Mouse (Mus musculus): Measurements from ENCODE around the gene Dapp1. TPM values are rescaled to one million over a fixed set of nuclear protein-coding genes. Genes with fewer than 3 reads are reported as not detected.

Dapp1 gene
- total RNA-seq, 2 experiments from 2014 or later, result 2.6 to 3.4 TPM

DNA sequence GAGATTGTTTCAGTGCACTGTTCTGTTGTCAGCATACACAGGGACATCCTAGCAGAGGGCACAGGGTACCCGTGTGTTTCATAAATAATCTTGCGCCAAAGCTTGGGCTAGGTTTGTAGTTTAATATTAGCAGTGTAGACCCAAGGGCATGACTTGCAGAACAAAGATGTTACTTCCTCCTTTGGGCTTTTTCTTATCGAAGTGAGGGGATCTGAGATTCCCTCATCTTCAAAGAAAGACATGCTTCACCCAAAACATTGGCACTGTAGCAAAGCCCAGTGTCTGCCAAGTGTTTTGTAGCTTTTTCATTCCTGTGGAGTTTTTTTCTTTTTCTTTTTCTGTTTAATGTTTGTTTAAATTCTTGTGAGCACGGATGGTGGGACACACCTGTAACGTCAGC, 83.7 kb downstream of the Dapp1 start:
- H3K27ac ChIP-seq, result no peak overlapping the region
- no peak for TF ChIP-seq CTCF (IDR thresholded peaks at IDR 0.05)
- intact Hi-C loops (cut with DNase I), result no loop called here
- H3K4me3 ChIP-seq, result no peak overlapping the region
- no peak for DNase-seq (ENCODE audit: extremely low spot score in 1 of 2, low spot score in 2 of 2)

DNA sequence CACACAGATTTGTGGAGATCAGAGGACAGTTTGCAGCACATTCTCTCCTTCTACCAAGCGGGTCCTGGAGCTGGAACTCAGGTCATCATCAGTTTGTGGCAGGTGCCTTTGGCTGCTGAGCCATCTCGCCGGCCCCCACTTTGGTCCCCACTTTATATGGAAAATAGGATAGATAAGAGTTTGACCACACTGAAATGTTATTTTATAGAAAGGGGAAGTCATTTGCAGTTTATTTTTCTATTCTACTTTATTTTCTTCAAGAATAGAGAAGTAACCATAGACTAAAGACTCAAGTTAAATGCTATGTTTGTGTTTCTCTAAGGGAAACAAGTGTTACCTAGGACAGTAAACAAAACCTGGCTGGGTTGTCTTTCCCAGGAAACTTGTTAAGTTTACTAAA, 84.5 kb downstream of the Dapp1 start:
- no peak for TF ChIP-seq CTCF (IDR thresholded peaks at IDR 0.05)
- DNase-seq (ENCODE audit: extremely low spot score in 1 of 2, low spot score in 2 of 2), result no peak
- intact Hi-C loops (cut with DNase I), result no loop called here
- Histone ChIP-seq H3K4me3 (no peak overlapping the region), H3K27ac (no peak overlapping the region)

DNA sequence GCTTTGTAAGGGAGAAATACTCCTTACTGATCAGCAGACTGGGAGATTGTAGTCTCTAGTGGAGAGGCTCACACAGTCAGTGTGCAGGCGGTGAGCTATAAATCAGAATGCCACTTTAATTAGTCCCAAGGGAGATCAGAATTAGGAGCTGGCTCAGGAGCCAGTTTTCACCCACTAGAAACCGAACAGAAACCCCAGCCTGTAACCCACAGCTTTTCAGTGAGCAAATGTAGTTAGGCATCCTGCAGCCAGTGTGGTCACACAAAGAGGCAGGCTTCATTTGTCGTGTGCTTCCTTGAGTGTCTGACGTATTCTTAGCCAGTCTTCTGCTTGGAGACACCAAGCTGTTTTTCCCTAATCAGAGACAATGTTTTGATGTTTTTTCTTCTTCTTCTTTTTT, 85.0 kb downstream of the Dapp1 start:
- Histone ChIP-seq H3K4me3 (no peak overlapping the region), H3K27ac (no peak overlapping the region)
- DNase-seq (ENCODE audit: extremely low spot score in 1 of 2, low spot score in 2 of 2), result no peak
- no peak for TF ChIP-seq CTCF (IDR thresholded peaks at IDR 0.05)
- intact Hi-C loops (cut with DNase I), result no loop called here

DNA sequence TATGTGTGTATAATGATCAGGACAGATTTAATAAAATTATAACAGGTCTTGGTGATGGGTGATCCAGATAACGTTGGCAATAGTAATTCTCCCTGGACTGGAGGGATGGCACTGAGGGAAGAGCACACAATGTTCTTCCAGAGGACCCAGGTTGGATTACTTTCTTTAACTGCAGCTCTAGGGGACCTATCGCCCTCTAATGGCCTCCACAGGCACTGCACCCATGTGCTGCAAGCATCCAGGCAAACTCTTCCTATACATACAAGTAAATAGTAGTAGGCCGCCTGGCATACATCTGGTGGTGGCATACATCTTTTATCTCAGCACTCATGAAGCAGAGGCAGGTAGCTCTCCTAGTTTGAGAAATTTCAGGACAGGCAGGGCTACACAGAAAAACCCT, 86.1 kb downstream of the Dapp1 start:
- intact Hi-C loops (cut with DNase I), result no loop called here
- no peak for DNase-seq (ENCODE audit: extremely low spot score in 1 of 2, low spot score in 2 of 2)
- TF ChIP-seq CTCF (IDR thresholded peaks at IDR 0.05), result peak; percentile 29
- H3K4me3 ChIP-seq, result no peak overlapping the region
- no peak overlapping the region for H3K27ac ChIP-seq

DNA sequence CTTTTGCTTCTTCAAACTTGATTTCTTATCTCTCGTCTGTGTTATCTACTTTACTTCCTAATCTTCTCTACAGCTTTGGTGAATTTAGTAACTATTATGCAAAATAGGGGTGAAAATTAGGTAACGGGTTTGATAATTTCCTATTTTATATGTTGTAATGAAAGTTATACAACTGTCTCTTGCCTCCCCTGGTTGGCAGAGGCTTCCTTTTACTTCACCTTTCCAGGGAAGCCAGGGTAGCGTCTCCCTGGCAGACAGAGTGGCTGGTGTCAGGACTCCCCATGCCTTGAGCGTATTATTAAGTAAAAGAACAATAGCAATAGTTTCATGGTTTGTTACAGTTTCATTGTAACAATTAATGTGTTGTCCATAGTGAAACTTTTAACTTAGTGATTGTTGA, 87.6 kb downstream of the Dapp1 start:
- intact Hi-C loops (cut with DNase I), result no loop called here
- Histone ChIP-seq H3K27ac (no peak overlapping the region), H3K4me3 (no peak overlapping the region)
- TF ChIP-seq CTCF (IDR thresholded peaks at IDR 0.05), result no peak
- no peak for DNase-seq (ENCODE audit: extremely low spot score in 1 of 2, low spot score in 2 of 2)

DNA sequence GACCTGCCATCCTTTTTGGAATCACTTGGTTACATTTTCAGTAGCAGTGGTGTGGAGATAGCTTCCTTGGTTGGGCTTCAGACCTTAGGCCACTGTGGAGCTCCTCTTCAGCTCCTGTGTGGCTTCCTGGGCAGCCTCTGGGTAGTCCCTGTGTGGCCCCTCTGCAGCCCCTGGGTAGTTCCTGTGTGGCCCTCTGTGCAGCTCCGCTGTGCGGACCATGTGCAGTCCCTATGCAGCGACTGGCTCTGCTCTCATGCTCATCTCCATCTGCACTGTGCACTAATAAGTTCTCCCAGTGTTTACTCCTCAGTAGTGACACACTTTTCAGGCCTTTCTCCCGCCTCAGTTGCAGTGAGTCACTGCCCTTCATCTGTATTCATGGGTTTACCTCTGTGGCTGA, 89.2 kb downstream of the Dapp1 start:
- intact Hi-C loops (cut with DNase I), result no loop called here

DNA sequence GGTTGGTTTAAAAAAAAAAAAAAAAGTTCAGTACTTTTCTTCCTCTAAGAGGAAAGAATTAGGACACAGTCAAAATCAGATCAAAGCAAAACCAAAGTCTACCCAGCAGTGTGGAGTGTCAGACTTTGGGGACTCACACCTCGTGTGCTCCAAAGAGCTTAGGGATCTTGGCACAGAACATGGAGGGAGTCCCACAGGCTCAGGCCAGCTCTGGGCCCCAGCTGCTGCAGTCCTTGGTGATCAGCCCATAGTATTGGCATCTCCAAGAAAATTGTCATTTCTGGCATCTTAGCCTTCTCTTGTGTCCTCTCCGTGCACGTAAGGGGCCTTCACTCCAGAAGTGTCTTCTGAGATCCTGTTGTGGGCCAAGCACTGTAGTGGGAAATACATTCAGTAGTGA, 90.3 kb downstream of the Dapp1 start:
- TF ChIP-seq CTCF (IDR thresholded peaks at IDR 0.05), result no peak
- Histone ChIP-seq H3K4me3 (no peak overlapping the region), H3K27ac (no peak overlapping the region)
- DNase-seq (ENCODE audit: extremely low spot score in 1 of 2, low spot score in 2 of 2), result no peak
- intact Hi-C loops (cut with DNase I), result no loop called here

More for the DNA sequence above, 89.2 kb downstream of the Dapp1 start:
- Histone ChIP-seq H3K4me3 (no peak overlapping the region), H3K27ac (no peak overlapping the region)
- no peak for DNase-seq (ENCODE audit: extremely low spot score in 1 of 2, low spot score in 2 of 2)
- TF ChIP-seq CTCF (IDR thresholded peaks at IDR 0.05), result no peak

DNA sequence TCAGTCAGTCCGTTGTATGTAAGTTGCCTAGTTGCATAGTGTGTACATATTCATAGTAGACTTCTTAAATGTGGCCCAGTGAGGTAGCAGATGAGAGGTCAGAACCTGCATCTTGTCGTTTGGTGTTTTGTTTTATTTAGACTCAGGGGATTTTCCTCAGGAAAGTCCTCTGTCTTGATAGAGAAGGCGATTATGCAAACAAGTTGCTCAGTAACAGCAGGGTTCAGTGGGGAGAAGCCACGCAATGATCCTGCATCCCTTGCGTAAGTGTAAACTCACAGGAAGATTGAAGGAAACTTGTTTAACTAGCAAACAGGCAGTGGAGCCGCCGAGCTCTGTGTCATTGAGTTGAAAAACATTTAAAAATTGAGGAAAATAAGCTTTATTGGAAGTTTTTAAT, 93.4 kb downstream of the Dapp1 start:
- Histone ChIP-seq H3K27ac (no peak overlapping the region), H3K4me3 (no peak overlapping the region)
- no peak for TF ChIP-seq CTCF (IDR thresholded peaks at IDR 0.05)
- no peak for DNase-seq (ENCODE audit: extremely low spot score in 1 of 2, low spot score in 2 of 2)
- intact Hi-C loops (cut with DNase I), result no loop called here

DNA sequence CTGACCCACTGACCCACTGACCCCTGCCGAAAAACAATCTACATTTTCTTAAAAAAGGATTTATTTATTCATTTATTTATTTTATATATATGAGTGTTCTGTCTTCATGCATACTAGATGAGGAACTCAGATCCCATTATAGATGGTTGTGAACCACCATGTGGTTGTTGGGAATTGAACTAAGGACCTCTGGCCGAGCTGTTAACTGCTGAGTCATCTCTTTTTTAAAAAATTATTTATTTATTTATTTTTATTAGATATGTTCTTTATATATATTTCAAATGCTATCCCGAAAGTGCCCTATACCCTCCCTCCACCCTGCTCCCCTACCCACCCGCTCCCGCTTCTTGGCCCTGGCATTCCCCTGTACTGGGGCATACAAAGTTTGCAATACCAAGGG, 100.3 kb downstream of the Dapp1 start:
- intact Hi-C loops (cut with DNase I), result no loop called here
- no peak for TF ChIP-seq CTCF (IDR thresholded peaks at IDR 0.05)
- no peak for DNase-seq (ENCODE audit: extremely low spot score in 1 of 2, low spot score in 2 of 2)
- Histone ChIP-seq H3K4me3 (no peak overlapping the region), H3K27ac (no peak overlapping the region)

Other genes starting within 250 kb of the Dapp1 start
- gene H2afz, start 117.1 kb downstream of the Dapp1 start, total RNA-seq (2021), result 100 to 1,000 TPM; 168 to 196 TPM
- gene Dnajb14, start 113.9 kb downstream of the Dapp1 start, total RNA-seq (2021), result 10 to 100 TPM; 44.5 to 47.6 TPM
- 10 to 100 TPM; 68.4 to 73.2 TPM for gene Lamtor3, start 63.0 kb downstream of the Dapp1 start, total RNA-seq (2021)
- 1 to 10 TPM; 2.9 to 3.0 TPM for gene 1110002E22Rik, start 83.5 kb upstream of the Dapp1 start, total RNA-seq (2021)
- gene Gm5105, start 85.8 kb upstream of the Dapp1 start, total RNA-seq (2021), result under 1 TPM; 0.28 to 0.34 TPM
- 1 to 10 TPM; 5.8 to 6.2 TPM for gene Trmt10a, start 161.9 kb upstream of the Dapp1 start, total RNA-seq (2021)
- gene Mttp, start 163.4 kb upstream of the Dapp1 start, total RNA-seq (2021), result 1 to 10 TPM; 6.2 to 6.5 TPM
- not detected for gene 4930579F01Rik, start 212.3 kb upstream of the Dapp1 start, total RNA-seq (2021)
- under 1 TPM in 1 of 2 experiments, not detected in 1; 0.28 TPM for gene Adh7, start 236.2 kb upstream of the Dapp1 start, total RNA-seq (2021)

All from left cerebral cortex, adult 2 months (tissue).